Mouse (Mus musculus): ENCODE results near the gene Lrrtm4. TPM values are rescaled to one million over a fixed set of nuclear protein-coding genes. Genes with fewer than 3 reads are reported as not detected.

Gene Lrrtm4
- polyA plus RNA-seq (2015; fragmentation: Nextera tagmentation; extraction: Ambion mirVana) = 18.4 and 19.8 TPM in 2 replicates

DNA sequence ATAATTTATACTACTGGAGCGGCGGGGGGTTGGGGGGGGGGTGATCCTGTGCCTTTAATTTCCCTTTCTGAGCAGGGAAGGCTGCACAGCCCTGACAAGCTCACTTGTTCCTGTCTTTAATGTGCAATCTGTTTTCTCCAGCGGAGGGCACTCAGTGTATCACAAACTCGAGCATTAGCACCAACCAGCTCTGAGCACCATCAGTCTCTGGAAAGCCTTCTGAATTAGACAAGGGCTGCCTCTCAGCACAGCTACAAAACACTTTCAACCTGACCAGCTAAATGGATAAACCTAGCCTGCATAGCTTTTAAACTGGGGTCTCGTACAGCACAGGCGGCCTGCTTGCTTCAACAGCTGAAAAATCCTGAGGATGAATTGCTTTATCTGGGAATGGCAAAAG is at the start of gene Lrrtm4:
Lrrtm4 (plus strand) TSS at position 113 of the 400 bp plus-strand sequence.
- ATAC-seq (replicated peaks) = peak; percentile 95
- H3K9me3 ChIP-seq = no peaks in the 10 kb centered on the region
- peak within 1 kb of the TSS; percentile 53 for H3K4me3 ChIP-seq
- peak within 1 kb of the TSS; percentile 60 for H3K9ac ChIP-seq
- H3K4me1 ChIP-seq = peaks cover 5% of the 10 kb centered on the region; the same call in 1 of the 2 replicates
- no peaks in the 10 kb centered on the region for H3K36me3 ChIP-seq (replicated peaks)
- WGBS = 3% methylated on average over 6 of the region's 6 CpGs
- H3K4me2 ChIP-seq = peak within 1 kb of the TSS; percentile 54
- H3K27ac ChIP-seq = peak within 1 kb of the TSS; percentile 77
- H3K27me3 ChIP-seq (replicated peaks) = no peaks in the 10 kb centered on the region

DNA sequence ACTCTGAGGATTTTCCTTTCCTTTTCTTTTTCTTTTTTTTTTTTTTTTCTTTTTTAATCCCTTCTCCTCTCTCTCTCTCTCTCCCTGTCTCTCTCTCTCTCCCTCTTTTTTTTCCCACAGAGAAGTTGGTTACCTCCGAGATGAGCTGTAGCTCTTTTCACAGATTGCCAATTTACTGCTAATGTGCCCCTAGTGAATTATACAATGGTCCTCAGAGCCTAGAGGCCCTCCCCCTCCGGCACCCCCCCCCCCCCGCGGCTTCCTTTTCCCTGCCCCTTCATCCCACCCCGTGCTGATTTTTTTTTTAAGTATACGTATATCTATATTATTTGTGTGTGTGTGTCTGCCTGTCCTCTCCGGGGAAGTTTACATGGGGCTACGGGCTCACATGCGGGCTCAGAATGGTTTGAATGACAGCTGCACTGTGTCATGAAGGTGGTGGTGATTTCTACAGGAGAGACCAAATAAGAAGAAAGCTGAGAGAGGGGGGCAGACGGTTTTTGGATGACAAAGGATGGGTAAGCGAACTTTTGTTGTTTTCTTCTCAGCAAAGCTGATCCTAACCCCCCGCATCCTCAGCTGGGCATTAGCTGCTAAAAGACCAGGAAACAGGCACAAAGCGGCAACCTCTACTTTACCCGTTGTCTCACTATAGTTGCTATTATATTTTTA is 648 bp downstream of the Lrrtm4 start:
- H3K36me3 ChIP-seq (replicated peaks) = no peaks in the 10 kb centered on the region
- H3K4me3 ChIP-seq = peak overlapping the region; percentile 53
- H3K27ac ChIP-seq = peak overlapping the region; percentile 77
- H3K4me1 ChIP-seq = peaks cover 5% of the 10 kb centered on the region; the same call in 1 of the 2 replicates
- H3K9ac ChIP-seq = peak overlapping the region; percentile 60
- under 1% methylated on average over 14 of the region's 14 CpGs for WGBS
- H3K4me2 ChIP-seq = peak overlapping the region; percentile 54
- H3K27me3 ChIP-seq (replicated peaks) = no peaks in the 10 kb centered on the region
- H3K9me3 ChIP-seq = no peaks in the 10 kb centered on the region
- ATAC-seq (replicated peaks) = peak; percentile 82

GRCm38 (mm10) chr6:80019861-80020230 is 1.2 kb downstream of the Lrrtm4 start:
- H3K9ac ChIP-seq = peak overlapping the region; percentile 60
- H3K27ac ChIP-seq = peak overlapping the region; percentile 77
- H3K4me3 ChIP-seq = peak overlapping the region; percentile 53
- no peaks in the 10 kb centered on the region for H3K27me3 ChIP-seq (replicated peaks)
- H3K4me2 ChIP-seq = peak overlapping the region; percentile 54
- ATAC-seq (replicated peaks) = peak; percentile 55; the same call in 1 of the 2 replicates
- no peaks in the 10 kb centered on the region for H3K36me3 ChIP-seq (replicated peaks)
- WGBS = 2% methylated on average over 10 of the region's 10 CpGs
- peaks cover 5% of the 10 kb centered on the region; the same call in 1 of the 2 replicates for H3K4me1 ChIP-seq
- H3K9me3 ChIP-seq = no peaks in the 10 kb centered on the region

DNA sequence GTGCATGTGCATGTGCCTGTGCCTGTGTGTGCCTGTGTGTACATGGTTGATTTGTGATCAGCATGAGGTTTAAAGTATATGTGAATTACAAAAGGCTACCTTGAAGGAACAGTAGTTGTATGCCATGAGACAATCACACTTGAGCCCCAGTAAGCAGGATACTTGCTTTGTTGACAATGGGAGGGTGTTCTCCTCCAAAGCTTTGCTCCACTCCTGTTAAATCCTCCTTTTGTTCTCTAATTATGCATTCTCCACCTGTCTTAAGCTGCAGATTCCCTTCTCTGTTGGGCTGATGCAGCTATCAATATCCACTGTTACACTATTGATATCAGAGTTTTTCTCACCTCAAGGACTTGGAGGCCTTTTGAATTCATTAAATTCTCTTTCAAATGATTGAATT is 38.2 kb downstream of the Lrrtm4 start:
- H3K4me1 ChIP-seq = no peaks in the 10 kb centered on the region
- H3K4me3 ChIP-seq = no peak overlapping the region
- H3K9ac ChIP-seq = no peak overlapping the region
- H3K4me2 ChIP-seq = no peak overlapping the region
- ATAC-seq (replicated peaks) = no peak
- no peaks in the 10 kb centered on the region for H3K36me3 ChIP-seq (replicated peaks)
- H3K27me3 ChIP-seq (replicated peaks) = no peaks in the 10 kb centered on the region
- no peaks in the 10 kb centered on the region for H3K9me3 ChIP-seq
- no peak overlapping the region for H3K27ac ChIP-seq

- 98% methylated on average over 2 of the region's 2 CpGs for WGBS
- no peak overlapping the region for H3K4me3 ChIP-seq
- H3K27me3 ChIP-seq (replicated peaks) = no peaks in the 10 kb centered on the region
- H3K27ac ChIP-seq = no peak overlapping the region
- H3K36me3 ChIP-seq (replicated peaks) = no peaks in the 10 kb centered on the region
- ATAC-seq (replicated peaks) = no peak
- H3K4me1 ChIP-seq = no peaks in the 10 kb centered on the region
- H3K4me2 ChIP-seq = no peak overlapping the region
- no peaks in the 10 kb centered on the region for H3K9me3 ChIP-seq
- H3K9ac ChIP-seq = no peak overlapping the region
Observed at GRCm38 (mm10) chr6:80078001-80078400, 59.3 kb downstream of the Lrrtm4 start.

- Histone ChIP-seq H3K4me1 (no peaks in the 10 kb centered on the region), H3K36me3 (replicated peaks) (no peaks in the 10 kb centered on the region), H3K4me2 (no peak overlapping the region), H3K9ac (no peak overlapping the region), H3K9me3 (no peaks in the 10 kb centered on the region), H3K27ac (no peak overlapping the region), H3K27me3 (replicated peaks) (no peaks in the 10 kb centered on the region), H3K4me3 (no peak overlapping the region)
- whole genome bisulfite sequencing = 83% methylated on average over 6 of the region's 6 CpGs
- ATAC-seq (replicated peaks) = no peak
Observed at GRCm38 (mm10) chr6:80079290-80079689, 60.6 kb downstream of the Lrrtm4 start.

- no peaks in the 10 kb centered on the region for H3K36me3 ChIP-seq (replicated peaks)
- no peak overlapping the region for H3K9ac ChIP-seq
- H3K9me3 ChIP-seq = no peaks in the 10 kb centered on the region
- H3K4me3 ChIP-seq = no peak overlapping the region
- H3K27me3 ChIP-seq (replicated peaks) = no peaks in the 10 kb centered on the region
- H3K4me2 ChIP-seq = no peak overlapping the region
- no peak for ATAC-seq (replicated peaks)
- H3K27ac ChIP-seq = no peak overlapping the region
- 91% methylated on average over 4 of the region's 4 CpGs for WGBS
- no peaks in the 10 kb centered on the region for H3K4me1 ChIP-seq
Observed at GRCm38 (mm10) chr6:80094909-80095308, 76.2 kb downstream of the Lrrtm4 start.

- Histone ChIP-seq H3K4me2 (no peak overlapping the region), H3K36me3 (replicated peaks) (no peaks in the 10 kb centered on the region), H3K4me1 (no peaks in the 10 kb centered on the region), H3K4me3 (no peak overlapping the region), H3K27me3 (replicated peaks) (no peaks in the 10 kb centered on the region), H3K9me3 (no peaks in the 10 kb centered on the region), H3K27ac (no peak overlapping the region), H3K9ac (no peak overlapping the region)
- no peak for ATAC-seq (replicated peaks)
- WGBS = 56% methylated on average over 2 of the region's 2 CpGs
Observed at GRCm38 (mm10) chr6:80105343-80105742, 86.7 kb downstream of the Lrrtm4 start.

DNA sequence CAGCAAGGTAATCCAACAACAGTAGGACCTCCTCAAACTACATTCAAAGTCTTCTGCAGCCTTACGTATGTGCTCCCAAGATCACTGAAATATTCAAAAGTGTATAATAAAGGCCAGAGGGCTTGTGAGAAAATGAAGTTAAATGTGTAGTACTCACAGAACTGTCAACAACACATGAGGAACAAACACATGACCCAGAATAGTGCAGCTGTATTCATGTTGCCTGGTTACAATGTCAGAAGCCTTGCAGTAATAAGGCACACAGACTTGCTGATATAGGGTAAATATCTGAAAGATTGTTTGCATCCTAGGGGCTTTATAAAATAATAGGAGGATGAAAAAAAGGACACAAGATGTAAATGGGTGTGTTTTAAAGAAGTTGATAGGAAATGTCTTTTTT is 87.2 kb downstream of the Lrrtm4 start:
- no peak for ATAC-seq (replicated peaks)
- WGBS = 57% methylated on average over 1 of the region's 1 CpGs

DNA sequence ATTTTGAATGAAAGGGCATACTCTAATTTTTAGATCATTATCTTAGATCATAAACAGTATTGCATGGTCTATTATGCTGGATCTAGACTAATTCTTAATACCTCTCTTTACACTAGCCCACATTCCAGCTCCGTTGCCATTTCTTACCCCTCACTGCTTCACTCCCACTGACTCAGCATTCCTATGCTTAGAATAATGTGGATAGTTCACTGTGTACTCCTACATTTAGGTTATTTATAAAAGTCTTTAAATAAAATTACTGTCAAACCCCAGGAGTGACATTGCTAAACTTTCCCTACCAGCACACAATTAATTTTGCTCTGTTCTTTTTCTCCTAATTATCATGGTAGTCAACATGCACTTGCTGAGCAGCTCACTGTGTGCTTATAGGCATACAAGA is 107.7 kb downstream of the Lrrtm4 start:
- no peaks in the 10 kb centered on the region for H3K4me1 ChIP-seq
- WGBS = 82% methylated on average over 1 of the region's 1 CpGs
- H3K27me3 ChIP-seq (replicated peaks) = no peaks in the 10 kb centered on the region
- H3K9ac ChIP-seq = no peak overlapping the region
- no peak overlapping the region for H3K4me3 ChIP-seq
- ATAC-seq (replicated peaks) = no peak
- H3K36me3 ChIP-seq (replicated peaks) = no peaks in the 10 kb centered on the region
- H3K4me2 ChIP-seq = no peak overlapping the region
- no peak overlapping the region for H3K27ac ChIP-seq
- no peaks in the 10 kb centered on the region for H3K9me3 ChIP-seq

More for the DNA sequence above, 87.2 kb downstream of the Lrrtm4 start:
- Histone ChIP-seq H3K4me3 (no peak overlapping the region), H3K4me2 (no peak overlapping the region), H3K27ac (no peak overlapping the region), H3K4me1 (no peaks in the 10 kb centered on the region), H3K36me3 (replicated peaks) (no peaks in the 10 kb centered on the region), H3K9ac (no peak overlapping the region), H3K27me3 (replicated peaks) (no peaks in the 10 kb centered on the region), H3K9me3 (no peaks in the 10 kb centered on the region)

DNA sequence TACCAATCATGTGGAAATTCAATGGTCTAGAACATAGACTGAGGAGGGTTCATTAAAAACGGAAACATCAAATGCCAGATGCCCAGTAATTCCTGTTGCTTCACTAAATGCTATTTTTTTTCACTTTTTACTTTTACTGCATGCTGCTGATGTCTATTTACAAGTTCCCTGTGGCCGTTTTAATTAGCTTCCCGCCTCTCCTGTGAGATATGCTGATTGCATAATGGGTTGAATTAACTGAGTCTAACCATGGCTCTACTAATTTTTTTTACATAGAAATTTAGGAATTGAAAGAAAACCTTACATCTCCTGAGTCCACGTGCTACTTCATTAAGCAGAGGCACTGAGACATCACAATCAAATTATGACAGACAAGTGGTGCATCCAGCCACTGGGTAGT is 143.9 kb downstream of the Lrrtm4 start:
- Histone ChIP-seq H3K4me2 (no peak overlapping the region), H3K27ac (no peak overlapping the region), H3K9me3 (no peaks in the 10 kb centered on the region), H3K27me3 (replicated peaks) (no peaks in the 10 kb centered on the region), H3K4me3 (no peak overlapping the region), H3K36me3 (replicated peaks) (no peaks in the 10 kb centered on the region), H3K9ac (no peak overlapping the region), H3K4me1 (no peaks in the 10 kb centered on the region)
- ATAC-seq (replicated peaks) = no peak
- WGBS = 60% methylated on average over 4 of the region's 4 CpGs

DNA sequence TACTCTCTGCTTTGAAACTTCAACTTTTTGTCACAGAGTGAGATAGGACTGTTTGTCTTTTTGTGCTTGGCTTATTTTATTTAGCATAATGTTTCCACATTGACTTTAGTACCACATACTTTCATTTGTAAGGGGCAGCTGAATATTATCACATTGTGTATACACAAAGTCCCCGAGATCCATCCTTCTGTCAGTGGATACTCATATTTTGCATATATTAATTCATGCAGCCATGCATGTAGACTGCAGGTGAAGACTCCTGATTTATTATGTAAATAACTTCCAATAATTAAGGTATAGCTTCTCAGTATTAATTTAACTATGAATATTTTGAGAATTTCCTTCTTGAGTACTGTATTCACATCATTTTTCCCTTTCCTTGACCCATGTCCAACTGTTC is 163.2 kb downstream of the Lrrtm4 start:
- H3K9ac ChIP-seq = no peak overlapping the region
- no peak overlapping the region for H3K4me3 ChIP-seq
- no peak overlapping the region for H3K4me2 ChIP-seq
- no peaks in the 10 kb centered on the region for H3K36me3 ChIP-seq (replicated peaks)
- no peak overlapping the region for H3K27ac ChIP-seq
- no peaks in the 10 kb centered on the region for H3K27me3 ChIP-seq (replicated peaks)
- WGBS = 85% methylated on average over 1 of the region's 1 CpGs
- no peak for ATAC-seq (replicated peaks)
- no peaks in the 10 kb centered on the region for H3K9me3 ChIP-seq
- H3K4me1 ChIP-seq = no peaks in the 10 kb centered on the region

- 79% methylated on average over 2 of the region's 2 CpGs for WGBS
- H3K4me3 ChIP-seq = no peak overlapping the region
- H3K9ac ChIP-seq = no peak overlapping the region
Observed at GRCm38 (mm10) chr6:80182353-80182752, 163.7 kb downstream of the Lrrtm4 start.

More at GRCm38 (mm10) chr6:80182353-80182752, 163.7 kb downstream of the Lrrtm4 start:
- no peak overlapping the region for H3K27ac ChIP-seq
- ATAC-seq (replicated peaks) = no peak
- H3K27me3 ChIP-seq (replicated peaks) = no peaks in the 10 kb centered on the region
- no peak overlapping the region for H3K4me2 ChIP-seq
- H3K9me3 ChIP-seq = no peaks in the 10 kb centered on the region
- no peaks in the 10 kb centered on the region for H3K36me3 ChIP-seq (replicated peaks)
- H3K4me1 ChIP-seq = no peaks in the 10 kb centered on the region
